Mouse (Mus musculus) myocyte (in vitro differentiated cells): Measurements from ENCODE around the gene Cryl1. TPM values are rescaled to one million over a fixed set of nuclear protein-coding genes. Genes with fewer than 3 reads are reported as not detected.
A peak's percentile ranks its signal among the peaks of the same experiment; 100 is the strongest.

Experiments
- H3K27me3 ChIP-seq: one replicate; pipeline ENCODE4 v1.6.1; 2011; ENCODE audit not compliant: control insufficient read depth, insufficient read depth, insufficient read length
- H3K36me3 ChIP-seq: one replicate; pipeline ENCODE4 v1.6.1; 2011; ENCODE audit not compliant: control insufficient read depth, insufficient read depth
- H3K4me2 ChIP-seq: one replicate; pipeline ENCODE4 v1.6.1; 2011; ENCODE audit warnings: low read depth, control low read depth
- H3K4me3 ChIP-seq: one replicate; pipeline ENCODE4 v1.5.1; 2011; ENCODE audit warnings: mild to moderate bottlenecking, control low read depth, moderate library complexity
- H3K79me2 ChIP-seq: one replicate; pipeline ENCODE4 v1.6.1; 2011; ENCODE audit not compliant: control insufficient read depth, insufficient read depth
- H3ac ChIP-seq: one replicate; pipeline ENCODE4 v1.6.1; 2011; ENCODE audit not compliant: control insufficient read depth, insufficient read length
- CEBPB ChIP-seq: IDR thresholded peaks from 2 replicates; pipeline ENCODE4 v1.6.1; 2011; ENCODE audit warnings: mild to moderate bottlenecking, moderate library complexity; ENCODE audit not compliant: poor library complexity, insufficient read depth, severe bottlenecking
- E2F4 ChIP-seq: IDR thresholded peaks from one replicate; pipeline ENCODE4 v1.6.1; 2011; ENCODE audit warnings: mild to moderate bottlenecking, control low read depth, moderate library complexity; ENCODE audit not compliant: insufficient read depth
- MAX ChIP-seq: IDR thresholded peaks from one replicate; pipeline ENCODE4 v1.6.1; 2011; ENCODE audit warnings: low read depth, mild to moderate bottlenecking, control low read depth
- MYOD1 ChIP-seq, 3 experiments: IDR thresholded peaks; one replicate each; pipeline ENCODE4 v1.6.1; 2011; ENCODE audit warnings: control low read depth in 2 of 3, low read depth in 2 of 3, mild to moderate bottlenecking in 2 of 3, moderate library complexity in 1 of 3; ENCODE audit not compliant: insufficient read length in 2 of 3, control insufficient read depth in 1 of 3
- MYOG ChIP-seq, 3 experiments: IDR thresholded peaks; one replicate each; pipeline ENCODE4 v1.6.1; 2011; ENCODE audit warnings: control low read depth in 2 of 3, low read depth in 2 of 3, mild to moderate bottlenecking in 2 of 3; ENCODE audit not compliant: insufficient read length in 2 of 3, control insufficient read depth in 1 of 3, insufficient read depth in 1 of 3
- POLR2A ChIP-seq: IDR thresholded peaks from one replicate; pipeline ENCODE4 v1.6.1; 2011; ENCODE audit warnings: low read depth, mild to moderate bottlenecking, control low read depth, moderate library complexity; ENCODE audit not compliant: insufficient read length
- POLR2AphosphoS2 ChIP-seq: IDR thresholded peaks from one replicate; pipeline ENCODE4 v1.6.1; 2011; ENCODE audit warnings: low read depth, control low read depth; ENCODE audit not compliant: insufficient read length
- REST ChIP-seq: IDR thresholded peaks from one replicate; pipeline ENCODE4 v1.6.1; 2011; ENCODE audit warnings: mild to moderate bottlenecking, control low read depth, moderate library complexity; ENCODE audit not compliant: insufficient read depth, insufficient read length
- SRF ChIP-seq: IDR thresholded peaks from one replicate; pipeline ENCODE4 v1.6.1; 2011; ENCODE audit warnings: low read depth; ENCODE audit not compliant: control insufficient read depth, insufficient read length
- TCF12 ChIP-seq: IDR thresholded peaks from one replicate; pipeline ENCODE4 v1.6.1; 2011; ENCODE audit warnings: mild to moderate bottlenecking, control low read depth; ENCODE audit not compliant: poor library complexity, insufficient read depth, severe bottlenecking
- TCF3 ChIP-seq: IDR thresholded peaks from one replicate; pipeline ENCODE4 v1.6.1; 2011; ENCODE audit warnings: low read depth, control low read depth; ENCODE audit not compliant: insufficient read length
- USF1 ChIP-seq: IDR thresholded peaks from one replicate; pipeline ENCODE4 v1.6.1; 2011; ENCODE audit warnings: low read depth, mild to moderate bottlenecking, control low read depth, moderate library complexity
- polyA plus RNA-seq: library from polyadenylated mRNA; unstranded; fragments of >200 nt; fragmentation: generic; extraction: Trizol; gene quantifications from one replicate; pipeline ENCODE4 v1.2.1, GENCODE M21; 2012; ENCODE audit warnings: missing spikeins

The Cryl1 gene
- polyA plus RNA-seq, 1 experiment: 0.72 TPM

GRCm38 (mm10) chr14:57297672-57298071 lies 100.7 kb downstream of the Cryl1 start:
- H3K36me3 ChIP-seq: no peaks in the 10 kb centered on the region
- no peaks in the 10 kb centered on the region for H3K27me3 ChIP-seq
- peak overlapping the region; percentile 18 for H3K4me2 ChIP-seq
- no peak for TF ChIP-seq TCF12
- no peak for TF ChIP-seq CEBPB
- no peak for TF ChIP-seq USF1
- TF ChIP-seq POLR2AphosphoS2: no peak
- H3ac ChIP-seq: no peak overlapping the region
- H3K79me2 ChIP-seq: no peaks in the 10 kb centered on the region
- H3K4me3 ChIP-seq: no peak overlapping the region

DNA sequence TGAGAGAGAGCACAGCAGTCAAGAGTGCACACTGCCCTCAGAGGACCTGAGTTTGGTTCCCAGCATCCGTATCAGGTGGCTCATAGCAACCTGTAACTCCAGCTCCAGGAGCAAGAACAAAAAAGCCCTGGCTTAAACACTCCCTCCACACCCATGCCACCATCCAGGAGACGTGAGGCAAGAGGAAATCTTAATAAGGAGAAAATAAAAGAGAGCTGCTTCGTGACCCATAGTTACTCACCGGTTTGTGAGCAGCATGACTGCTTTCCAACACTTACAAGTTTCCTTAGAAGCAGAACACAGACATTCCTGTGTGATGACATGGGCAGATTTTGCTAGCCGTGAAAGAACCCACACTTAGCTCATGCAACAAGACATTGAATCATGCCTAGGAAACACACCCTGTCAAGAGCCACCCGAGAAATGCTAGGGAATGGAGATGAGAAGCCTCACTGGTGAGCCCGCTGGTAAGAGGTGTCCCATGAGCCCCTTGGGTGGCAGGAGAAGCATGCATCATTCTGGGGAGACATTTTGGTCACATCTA lies 106.9 kb downstream of the Cryl1 start:
- H3K36me3 ChIP-seq: no peaks in the 10 kb centered on the region
- no peak overlapping the region for H3K4me3 ChIP-seq
- no peak overlapping the region for H3ac ChIP-seq
- no peaks in the 10 kb centered on the region for H3K27me3 ChIP-seq
- no peak for TF ChIP-seq POLR2A
- TF ChIP-seq REST: no peak
- no peak for TF ChIP-seq USF1
- no peak for TF ChIP-seq MAX
- no peak for TF ChIP-seq MYOD1 (IDR thresholded peaks at IDR 0.05; ENCODE audit: control insufficient read depth in 1 of 3, insufficient read length in 2 of 3, low read depth in 2 of 3)
- TF ChIP-seq POLR2AphosphoS2: no peak
- no peak for TF ChIP-seq SRF
- no peak for TF ChIP-seq CEBPB
- H3K79me2 ChIP-seq: no peaks in the 10 kb centered on the region
- H3K4me2 ChIP-seq: no peak overlapping the region

GRCm38 (mm10) chr14:57289105-57289504 lies 109.2 kb downstream of the Cryl1 start:
- H3K36me3 ChIP-seq: no peaks in the 10 kb centered on the region
- no peaks in the 10 kb centered on the region for H3K79me2 ChIP-seq
- TF ChIP-seq REST (no peak), USF1 (no peak), TCF3 (no peak), POLR2AphosphoS2 (no peak), TCF12 (no peak), E2F4 (no peak), SRF (no peak), CEBPB (no peak), MAX (no peak), MYOD1 (IDR thresholded peaks at IDR 0.05; ENCODE audit: control insufficient read depth in 1 of 3, insufficient read length in 2 of 3, low read depth in 2 of 3) (no peak), POLR2A (no peak), MYOG (IDR thresholded peaks at IDR 0.05; ENCODE audit: control insufficient read depth in 1 of 3, insufficient read depth in 1 of 3, insufficient read length in 2 of 3, low read depth in 2 of 3) (no peak)
- no peaks in the 10 kb centered on the region for H3K27me3 ChIP-seq
- no peak overlapping the region for H3K4me3 ChIP-seq
- no peak overlapping the region for H3K4me2 ChIP-seq
- no peak overlapping the region for H3ac ChIP-seq

DNA sequence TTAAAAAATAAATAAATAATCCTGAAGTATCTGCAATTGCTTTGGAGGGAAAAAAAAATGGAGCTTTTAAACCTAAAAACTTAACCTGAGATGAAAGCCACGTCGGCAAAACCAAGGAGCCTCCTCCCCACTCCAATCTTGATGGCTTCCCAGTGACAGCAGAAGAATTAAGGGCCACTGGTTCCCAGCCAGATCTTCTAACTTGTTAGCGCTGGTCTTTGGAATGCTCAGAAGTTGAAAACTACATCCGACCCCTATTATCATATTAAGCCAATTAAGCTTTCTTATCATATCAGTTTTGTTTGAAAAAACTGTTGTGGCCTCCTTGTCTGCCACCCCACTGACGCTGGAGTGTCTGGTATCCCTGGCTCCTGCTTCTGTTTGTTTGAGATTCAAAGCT lies 114.5 kb downstream of the Cryl1 start:
- no peak overlapping the region for H3K4me3 ChIP-seq
- H3K4me2 ChIP-seq: no peak overlapping the region
- no peaks in the 10 kb centered on the region for H3K27me3 ChIP-seq
- TF ChIP-seq POLR2A (no peak), MYOG (IDR thresholded peaks at IDR 0.05; ENCODE audit: control insufficient read depth in 1 of 3, insufficient read depth in 1 of 3, insufficient read length in 2 of 3, low read depth in 2 of 3) (no peak), E2F4 (no peak)
- H3K36me3 ChIP-seq: no peaks in the 10 kb centered on the region
- no peaks in the 10 kb centered on the region for H3K79me2 ChIP-seq
- no peak overlapping the region for H3ac ChIP-seq

GRCm38 (mm10) chr14:57282591-57282990 lies 115.7 kb downstream of the Cryl1 start:
- Histone ChIP-seq H3ac (no peak overlapping the region), H3K4me2 (no peak overlapping the region), H3K79me2 (no peaks in the 10 kb centered on the region), H3K36me3 (no peaks in the 10 kb centered on the region), H3K27me3 (no peaks in the 10 kb centered on the region), H3K4me3 (no peak overlapping the region)
- no peak for TF ChIP-seq USF1
- TF ChIP-seq TCF3: no peak
- TF ChIP-seq MAX: no peak

DNA sequence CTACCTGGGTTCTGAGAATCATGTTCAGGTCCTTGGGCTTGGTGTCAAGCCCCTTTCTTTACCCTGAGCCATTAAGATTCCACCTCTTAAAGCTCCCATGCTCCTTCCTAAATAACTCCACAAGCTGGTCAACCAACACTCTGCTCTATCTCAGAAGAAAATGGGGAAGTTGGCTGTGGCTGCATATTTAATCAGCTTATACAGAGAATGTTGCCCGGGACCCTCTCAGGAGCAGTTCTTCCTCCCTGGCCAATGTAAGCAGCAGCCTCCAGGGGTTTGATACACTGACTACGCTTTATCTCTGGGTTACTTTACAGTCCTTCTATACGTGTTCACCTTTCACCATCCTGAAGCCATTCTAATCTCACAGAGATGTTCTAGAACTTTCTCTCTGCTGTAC lies 117.5 kb downstream of the Cryl1 start:
- no peak overlapping the region for H3K4me3 ChIP-seq
- no peak for TF ChIP-seq MAX
- no peak for TF ChIP-seq TCF12
- H3K36me3 ChIP-seq: no peaks in the 10 kb centered on the region
- no peak overlapping the region for H3K4me2 ChIP-seq
- H3K27me3 ChIP-seq: no peaks in the 10 kb centered on the region
- H3K79me2 ChIP-seq: no peaks in the 10 kb centered on the region
- no peak overlapping the region for H3ac ChIP-seq
